7 mouse cellular contexts compared by ENCODE assay signal in genomic region chr4:139574156-139574798, GRCm38 (mm10). TPM values are rescaled to one million over a fixed set of nuclear protein-coding genes. Genes with fewer than 3 reads are reported as not detected.
A peak's percentile ranks its signal among the peaks of the same experiment; 100 is the strongest.
DNase-seq lines count a peak whose midpoint lies in the region; ATAC-seq and TF ChIP-seq lines count a peak whose summit lies in the region.

No protein-coding gene starts in this region.

- peaks cover 9% of the 10 kb centered on the region for H3K79me2 ChIP-seq in heart, adult 2 months (replicated peaks; ENCODE audit: control insufficient read depth, insufficient read depth, low read length)

- H3K9ac ChIP-seq in embryonic facial prominence, embryonic 14.5 days (ENCODE audit: low read depth, low read length): peak overlapping the region; percentile 83
- peak overlapping the region; percentile 89 for H3K9ac ChIP-seq in heart, adult 2 months (ENCODE audit: low read depth, low read length)
- peak overlapping the region; percentile 89 for H3K9ac ChIP-seq in limb, embryonic 13.5 days
- peak overlapping the region; percentile 91 for H3K9ac ChIP-seq in midbrain, embryonic 16.5 days (ENCODE audit: low read depth, low read length)

- TF ChIP-seq EP300 in heart, adult 2 months (IDR thresholded peaks at IDR 0.05; ENCODE audit: insufficient read depth, low read depth, low read length): peak; percentile 81

- 0% methylated on average over 30 of the region's 52 CpGs for WGBS in embryonic facial prominence, embryonic 14.5 days
- under 1% methylated on average over 51 of the region's 52 CpGs for WGBS in heart, adult 2 months
- WGBS in limb, embryonic 13.5 days: under 1% methylated on average over 48 of the region's 52 CpGs
- under 1% methylated on average over 44 of the region's 52 CpGs for WGBS in midbrain, embryonic 16.5 days

- intact Hi-C loops in heart, adult 2 months (cut with DNase I): loop anchor here (2.0 kb wide), 1 partner anchor 37 kb away; no protein-coding TSS in a partner anchor

- DNase-seq in adrenal gland, postnatal 4 days (ENCODE audit: low spot score in 2 of 2): peak; percentile 92 to 97
- peak; percentile 99 for DNase-seq in embryonic facial prominence, embryonic 14.5 days (ENCODE audit: low spot score)
- peak; percentile 99 for DNase-seq in heart, adult 2 months
- DNase-seq in kidney, adult 8-10 months: peak; percentile 99
- DNase-seq in spleen, postnatal 10 days (ENCODE audit: low spot score in 2 of 2): peak; percentile 79 to 98

- no peaks in the 10 kb centered on the region for H3K9me3 ChIP-seq in embryonic facial prominence, embryonic 14.5 days (ENCODE audit: control insufficient read depth, low read length)
- H3K9me3 ChIP-seq in limb, embryonic 13.5 days: no peaks in the 10 kb centered on the region
- no peaks in the 10 kb centered on the region for H3K9me3 ChIP-seq in midbrain, embryonic 16.5 days (replicated peaks; ENCODE audit: control insufficient read depth, low read length, poor library complexity, severe bottlenecking)

- H3K4me3 ChIP-seq in embryonic facial prominence, embryonic 14.5 days (ENCODE audit: low read depth, low read length): peak overlapping the region; percentile 84
- peak overlapping the region; percentile 92 for H3K4me3 ChIP-seq in heart, adult 2 months
- peak overlapping the region; percentile 78 for H3K4me3 ChIP-seq in limb, embryonic 13.5 days
- H3K4me3 ChIP-seq in midbrain, embryonic 16.5 days (ENCODE audit: low read depth, low read length): peak overlapping the region; percentile 92

- H3K4me2 ChIP-seq in embryonic facial prominence, embryonic 14.5 days (ENCODE audit: low read depth, low read length): peak overlapping the region; percentile 97
- peak overlapping the region; percentile 96 for H3K4me2 ChIP-seq in limb, embryonic 13.5 days (replicated peaks)
- H3K4me2 ChIP-seq in midbrain, embryonic 16.5 days (ENCODE audit: low read length): peak overlapping the region; percentile 69

- peaks cover 31% of the 10 kb centered on the region for H3K4me1 ChIP-seq in embryonic facial prominence, embryonic 14.5 days (ENCODE audit: control insufficient read depth, insufficient read depth, low read length)
- peaks cover 18% of the 10 kb centered on the region for H3K4me1 ChIP-seq in heart, adult 2 months (ENCODE audit: control insufficient read depth, insufficient read depth, low read length)
- H3K4me1 ChIP-seq in limb, embryonic 13.5 days: peaks cover 47% of the 10 kb centered on the region
- peaks cover 26% of the 10 kb centered on the region for H3K4me1 ChIP-seq in midbrain, embryonic 16.5 days (ENCODE audit: control insufficient read depth, insufficient read depth, low read length)

- peak; percentile 92 for TF ChIP-seq POLR2A in heart, adult 2 months (IDR thresholded peaks at IDR 0.05; ENCODE audit: insufficient read depth, low read depth, low read length)

- no peaks in the 10 kb centered on the region for H3K36me3 ChIP-seq in embryonic facial prominence, embryonic 14.5 days (ENCODE audit: control insufficient read depth, insufficient read depth, low read length)
- no peaks in the 10 kb centered on the region for H3K36me3 ChIP-seq in heart, adult 2 months (ENCODE audit: control insufficient read depth, insufficient read depth, low read length)
- H3K36me3 ChIP-seq in limb, embryonic 13.5 days: no peaks in the 10 kb centered on the region
- no peaks in the 10 kb centered on the region for H3K36me3 ChIP-seq in midbrain, embryonic 16.5 days (ENCODE audit: control insufficient read depth, insufficient read depth, low read length)

- peak; percentile 97 for ATAC-seq in embryonic facial prominence, embryonic 14.5 days (ENCODE audit: low read depth)
- peak; percentile 95 for ATAC-seq in limb, embryonic 13.5 days (ENCODE audit: low FRiP score, low read depth)
- peak; percentile 96 for ATAC-seq in midbrain, embryonic 16.5 days

- peak; percentile 75 for TF ChIP-seq CTCF in heart, adult 2 months (IDR thresholded peaks at IDR 0.05)

- H3K27me3 ChIP-seq in embryonic facial prominence, embryonic 14.5 days (replicated peaks; ENCODE audit: control insufficient read depth, insufficient read depth, low read length): no peaks in the 10 kb centered on the region
- no peaks in the 10 kb centered on the region for H3K27me3 ChIP-seq in heart, adult 2 months (ENCODE audit: control insufficient read depth, insufficient read depth, low read length)
- H3K27me3 ChIP-seq in limb, embryonic 13.5 days: peaks cover 7% of the 10 kb centered on the region; the same call in 1 of the 2 replicates
- no peaks in the 10 kb centered on the region; the same call in 1 of the 2 replicates for H3K27me3 ChIP-seq in midbrain, embryonic 16.5 days (ENCODE audit: control insufficient read depth, insufficient read depth, low read depth, low read length)

- H3K27ac ChIP-seq in embryonic facial prominence, embryonic 14.5 days (replicated peaks; ENCODE audit: low read depth, low read length): peak overlapping the region; percentile 87
- H3K27ac ChIP-seq in heart, adult 2 months: peak overlapping the region; percentile 86
- H3K27ac ChIP-seq in limb, embryonic 13.5 days: peak overlapping the region; percentile 84
- H3K27ac ChIP-seq in midbrain, embryonic 16.5 days (ENCODE audit: low read length): peak overlapping the region; percentile 89

RNA-seq across cellular contexts. Expression of gene Gm21969, which starts 28.7 kb away (rescaled TPM):
- not detected for total RNA-seq in adrenal gland, postnatal 4 days (2021)
- polyA plus RNA-seq in embryonic facial prominence, embryonic 14.5 days (2014; fragmentation: Nextera tagmentation; extraction: Ambion mirVana): not detected in 2 replicates
- not detected for total RNA-seq in heart, adult 2 months (2021)
- polyA plus RNA-seq in heart, adult 2 months (2012; rRNA removed): 0.06 TPM in 1 of 2 replicates, not detected in the other
- polyA plus RNA-seq in limb, embryonic 13.5 days (2015; fragmentation: Nextera tagmentation; extraction: Ambion mirVana): not detected in 2 replicates
- not detected in 2 replicates for polyA plus RNA-seq in midbrain, embryonic 16.5 days (2015; fragmentation: Nextera tagmentation; extraction: Ambion mirVana)

RNA-seq across cellular contexts. Expression of gene Iffo2, which starts 43.9 kb away (rescaled TPM):
- 10 to 100 TPM; 17.6 to 17.8 TPM for total RNA-seq in adrenal gland, postnatal 4 days (2021)
- 4.8 and 5.8 TPM in 2 replicates for polyA plus RNA-seq in embryonic facial prominence, embryonic 14.5 days (2014; fragmentation: Nextera tagmentation; extraction: Ambion mirVana)
- 1 to 10 TPM; 4.9 to 5.0 TPM for total RNA-seq in heart, adult 2 months (2021)
- 3.1 and 4.5 TPM in 2 replicates for polyA plus RNA-seq in heart, adult 2 months (2012; rRNA removed)
- 4.4 and 4.6 TPM in 2 replicates for polyA plus RNA-seq in limb, embryonic 13.5 days (2015; fragmentation: Nextera tagmentation; extraction: Ambion mirVana)
- polyA plus RNA-seq in midbrain, embryonic 16.5 days (2015; fragmentation: Nextera tagmentation; extraction: Ambion mirVana): 3.5 and 3.8 TPM in 2 replicates

RNA-seq across cellular contexts. Expression of gene Aldh4a1, which starts 48.4 kb away (rescaled TPM):
- total RNA-seq in adrenal gland, postnatal 4 days (2021): 10 to 100 TPM; 41.8 to 43.4 TPM
- polyA plus RNA-seq in embryonic facial prominence, embryonic 14.5 days (2014; fragmentation: Nextera tagmentation; extraction: Ambion mirVana): 21.1 and 23.9 TPM in 2 replicates
- total RNA-seq in heart, adult 2 months (2021): 10 to 100 TPM; 79.7 to 96.7 TPM
- 120 and 149 TPM in 2 replicates for polyA plus RNA-seq in heart, adult 2 months (2012; rRNA removed)
- polyA plus RNA-seq in limb, embryonic 13.5 days (2015; fragmentation: Nextera tagmentation; extraction: Ambion mirVana): 24.7 and 25.9 TPM in 2 replicates
- 23.5 and 27.0 TPM in 2 replicates for polyA plus RNA-seq in midbrain, embryonic 16.5 days (2015; fragmentation: Nextera tagmentation; extraction: Ambion mirVana)

Comparison
In these comparisons a context has a peak if more than half of its experiments do, and no peak if none do; other contexts are left out.
1. Peak in every context shown above with its lines: DNase-seq, ATAC-seq, H3K4me3 ChIP-seq and H3K27ac ChIP-seq.